Mouse (Mus musculus) liver, postnatal 0 days (tissue): ENCODE data around the gene Pde4d.

Experiments used
- CTCF ChIP-seq: sonication (generic); IDR thresholded peaks from 2 replicates; pipeline ENCODE4 v1.5.1; 2016; ENCODE audit warnings: antibody characterized with exemption, low read depth
- EP300 ChIP-seq: IDR thresholded peaks from 2 replicates; pipeline ENCODE4 v1.6.1; 2016; ENCODE audit warnings: antibody characterized with exemption, low read depth, mild to moderate bottlenecking

- no peak for TF ChIP-seq CTCF
- TF ChIP-seq EP300 = no peak
Observed at GRCm38 (mm10) chr13:109402396-109402795, 952.6 kb downstream of the Pde4d start.
